Mouse (Mus musculus) embryonic stem cell, embryonic (primary cell): ENCODE results near the gene Anp32b.

Experiments used
- CTCF ChIA-PET, 4 experiments: fragments of 300-600 bp in 2 of 4; fragments of 350-600 bp in 2 of 4; sonication (Branson Sonifier 250); formaldehyde crosslinking; loops; one replicate each; lab custom pipeline; 2022; ENCODE audit warnings: inconsistent platforms in 2 of 4; lab: Charles Lee
- POLR2A ChIA-PET, 4 experiments: fragments of 300-600 bp in 2 of 4; fragments of 350-600 bp in 2 of 4; sonication (Branson Sonifier 250); formaldehyde crosslinking; loops; one replicate each; lab custom pipeline; 2022; ENCODE audit warnings: antibody characterized with exemption in 4 of 4, inconsistent platforms in 1 of 4; lab: Charles Lee

Gene Anp32b

DNA sequence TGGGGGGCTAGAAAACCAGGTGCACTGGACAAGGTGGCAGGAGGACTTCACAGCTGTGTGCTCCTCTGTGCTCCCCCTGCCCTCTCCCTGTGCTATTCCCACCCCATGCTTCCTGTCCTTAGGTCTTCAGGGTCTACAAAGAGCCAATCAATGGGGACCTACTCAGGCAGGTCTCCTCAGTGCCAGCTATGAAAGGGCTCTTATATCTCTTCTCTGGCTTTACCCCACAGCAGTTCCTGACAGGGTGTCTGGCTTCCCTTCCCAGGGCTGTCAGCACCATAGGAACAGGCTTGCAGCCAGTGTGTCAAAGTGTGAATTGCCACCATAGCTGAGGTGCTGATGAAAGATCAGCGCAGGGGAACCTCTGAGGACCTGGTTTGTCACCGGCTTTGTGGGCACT is 69.8 kb downstream of the Anp32b start:
- ChIA-PET CTCF (interaction anchor here in 3 of 4 experiments (1.0 to 5.3 kb wide), 4 partner anchors 13 to 23 kb away, joined by 3 to 21 read pairs (median 4); no protein-coding TSS in a partner anchor), POLR2A (interaction anchor here in 1 of 4 experiments (0.7 to 1.6 kb wide), 2 partner anchors 77 to 545 kb away, joined by 3 to 4 read pairs; no protein-coding TSS in a partner anchor)

GRCm38 (mm10) chr4:46521457-46521856 is 70.8 kb downstream of the Anp32b start:
- ChIA-PET CTCF (interaction anchor here in 3 of 4 experiments (1.0 to 5.3 kb wide), 3 partner anchors 14 to 23 kb away, joined by 3 to 21 read pairs (median 5); no protein-coding TSS in a partner anchor), POLR2A (interaction anchor here in 1 of 4 experiments (0.7 kb wide), 1 partner anchor 13 kb away, joined by 4 read pairs; no protein-coding TSS in a partner anchor)
